Mouse (Mus musculus) lung, embryonic 14.5 days (tissue): Measurements from ENCODE around the gene Lrp1. TPM values are rescaled to one million over a fixed set of nuclear protein-coding genes. Genes with fewer than 3 reads are reported as not detected.

Experiments
- ATAC-seq: fragments of 200-750 bp; cut with Nextera tagmentation; 2 replicates; pipeline ENCODE4 v1.8.0; 2017; ENCODE audit warnings: mild to moderate bottlenecking, moderate TSS enrichment, moderate library complexity; ENCODE audit not compliant: insufficient read depth
- DNase-seq: peaks from one replicate; pipeline ENCODE4 v3.0.0-alpha.2; 2015
- H3K27ac ChIP-seq: fragments of 300-500 bp; sonication (generic); 2 replicates; pipeline ENCODE4 v1.5.1; 2014; ENCODE audit warnings: low read depth, mild to moderate bottlenecking, moderate library complexity
- H3K27me3 ChIP-seq: fragments of 300-500 bp; sonication (generic); 2 replicates; pipeline ENCODE4 v1.6.1; 2014; ENCODE audit warnings: low read length, control low read depth; ENCODE audit not compliant: insufficient read depth
- H3K36me3 ChIP-seq: fragments of 300-500 bp; sonication (generic); 2 replicates; pipeline ENCODE4 v1.6.1; 2014; ENCODE audit warnings: control low read depth; ENCODE audit not compliant: insufficient read depth
- H3K4me1 ChIP-seq: fragments of 300-500 bp; sonication (generic); 2 replicates; pipeline ENCODE4 v1.6.1; 2014; ENCODE audit warnings: antibody characterized with exemption, control low read depth; ENCODE audit not compliant: insufficient read depth
- H3K4me2 ChIP-seq: fragments of 300-500 bp; sonication (generic); 2 replicates; pipeline ENCODE4 v1.6.1; 2014; ENCODE audit warnings: mild to moderate bottlenecking
- H3K4me3 ChIP-seq: fragments of 300-500 bp; sonication (generic); 2 replicates; pipeline ENCODE4 v1.5.1; 2014; ENCODE audit warnings: low read depth, low read length
- H3K9ac ChIP-seq: fragments of 300-500 bp; sonication (generic); 2 replicates; pipeline ENCODE4 v1.6.1; 2014
- H3K9me3 ChIP-seq: fragments of 300-500 bp; sonication (generic); 2 replicates; pipeline ENCODE4 v1.6.1; 2016; ENCODE audit warnings: low read depth, low read length, control low read depth
- CTCF ChIP-seq: IDR thresholded peaks from 2 replicates; pipeline ENCODE4 v1.5.1; 2016; ENCODE audit warnings: antibody characterized with exemption, low read depth
- WGBS: fragments of 180-500 bp; shearing (Covaris S2); extraction: QIAGEN DNeasy Blood & Tissue Kit; methylation state at CpG from one replicate; pipeline ENCODE4 v1.1.7; 2014; 5-methylcytosine and 5-hydroxymethylcytosine counted together
- polyA plus RNA-seq: library from polyadenylated mRNA; unstranded; fragments of >200 nt; fragmentation: Nextera tagmentation; extraction: Ambion mirVana; gene quantifications from 2 replicates; pipeline ENCODE4 v1.2.1, GENCODE M21; 2014

The Lrp1 gene
- polyA plus RNA-seq, 1 experiment from 2014 or later: 68.7 TPM

- TF ChIP-seq CTCF: no peak
- Histone ChIP-seq H3K4me3 (no peak overlapping the region), H3K27me3 (no peaks in the 10 kb centered on the region), H3K4me1 (peaks cover 3% of the 10 kb centered on the region; the same call in 1 of the 2 replicates), H3K9me3 (no peaks in the 10 kb centered on the region), H3K4me2 (no peak overlapping the region), H3K9ac (no peak overlapping the region), H3K36me3 (peaks cover 66% of the 10 kb centered on the region), H3K27ac (no peak overlapping the region)
- no peak for ATAC-seq
- DNase-seq: no peak
- 92% methylated on average over 28 of the region's 28 CpGs for WGBS
Measured at GRCm38 (mm10) chr10:127566553-127567326, 54.2 kb downstream of the Lrp1 start.

- Histone ChIP-seq H3K9me3 (no peaks in the 10 kb centered on the region), H3K4me2 (0 out of 2 replicates have a peak overlapping the region, but pooled peaks have one; percentile 2), H3K36me3 (peaks cover 73% of the 10 kb centered on the region), H3K27ac (peak overlapping the region; percentile 40), H3K27me3 (no peaks in the 10 kb centered on the region), H3K9ac (no peak overlapping the region), H3K4me3 (no peak overlapping the region), H3K4me1 (peaks cover 3% of the 10 kb centered on the region; the same call in 1 of the 2 replicates)
- 23% methylated on average over 13 of the region's 13 CpGs for WGBS
- no peak for TF ChIP-seq CTCF
- peak; percentile 82 for DNase-seq
- ATAC-seq: peak; percentile 88
Measured at GRCm38 (mm10) chr10:127564301-127564700, 56.6 kb downstream of the Lrp1 start.

GRCm38 (mm10) chr10:127563840-127564239, 57.1 kb downstream of the Lrp1 start:
- H3K9ac ChIP-seq: no peak overlapping the region; the same call in 1 of the 2 replicates
- no peak for TF ChIP-seq CTCF
- 0 out of 2 replicates have a peak overlapping the region, but pooled peaks have one; percentile 2 for H3K4me2 ChIP-seq
- 28% methylated on average over 8 of the region's 8 CpGs for WGBS
- no peaks in the 10 kb centered on the region for H3K9me3 ChIP-seq
- H3K27ac ChIP-seq: peak overlapping the region; percentile 40
- peaks cover 3% of the 10 kb centered on the region; the same call in 1 of the 2 replicates for H3K4me1 ChIP-seq
- H3K36me3 ChIP-seq: peaks cover 73% of the 10 kb centered on the region
- DNase-seq: peak; percentile 37
- H3K27me3 ChIP-seq: no peaks in the 10 kb centered on the region
- peak; percentile 45 for ATAC-seq
- no peak overlapping the region for H3K4me3 ChIP-seq

GRCm38 (mm10) chr10:127561145-127561544, 59.8 kb downstream of the Lrp1 start:
- Histone ChIP-seq H3K4me3 (no peak overlapping the region), H3K27ac (no peak overlapping the region), H3K4me1 (peaks cover 3% of the 10 kb centered on the region; the same call in 1 of the 2 replicates), H3K4me2 (no peak overlapping the region), H3K9ac (no peak overlapping the region), H3K36me3 (peaks cover 76% of the 10 kb centered on the region), H3K9me3 (no peaks in the 10 kb centered on the region), H3K27me3 (no peaks in the 10 kb centered on the region)
- ATAC-seq (no peak), DNase-seq (no peak)
- TF ChIP-seq CTCF: peak; percentile 54

- 87% methylated on average over 13 of the region's 13 CpGs for WGBS
- no peak overlapping the region for H3K9ac ChIP-seq
- peaks cover 93% of the 10 kb centered on the region for H3K36me3 ChIP-seq
- no peak overlapping the region for H3K4me2 ChIP-seq
- ATAC-seq (no peak), DNase-seq (no peak)
- H3K27me3 ChIP-seq: no peaks in the 10 kb centered on the region
- peak; percentile 40 for TF ChIP-seq CTCF
- H3K4me1 ChIP-seq: no peaks in the 10 kb centered on the region
- no peak overlapping the region for H3K27ac ChIP-seq
- H3K4me3 ChIP-seq: no peak overlapping the region
- no peaks in the 10 kb centered on the region for H3K9me3 ChIP-seq
Measured at GRCm38 (mm10) chr10:127557397-127557796, 63.6 kb downstream of the Lrp1 start.

GRCm38 (mm10) chr10:127555703-127556102, 65.2 kb downstream of the Lrp1 start:
- Histone ChIP-seq H3K9me3 (no peaks in the 10 kb centered on the region), H3K27ac (no peak overlapping the region), H3K4me1 (no peaks in the 10 kb centered on the region), H3K4me2 (no peak overlapping the region), H3K9ac (no peak overlapping the region), H3K36me3 (peaks cover 97% of the 10 kb centered on the region), H3K4me3 (no peak overlapping the region), H3K27me3 (no peaks in the 10 kb centered on the region)
- DNase-seq: peak; percentile 25
- TF ChIP-seq CTCF: peak; percentile 72
- ATAC-seq: no peak
- WGBS: 71% methylated on average over 18 of the region's 18 CpGs

- H3K9ac ChIP-seq: no peak overlapping the region
- H3K4me3 ChIP-seq: no peak overlapping the region
- H3K9me3 ChIP-seq: no peaks in the 10 kb centered on the region
- H3K27ac ChIP-seq: no peak overlapping the region
- H3K4me2 ChIP-seq: no peak overlapping the region
- TF ChIP-seq CTCF: no peak
- no peaks in the 10 kb centered on the region for H3K27me3 ChIP-seq
- no peak for ATAC-seq
- no peaks in the 10 kb centered on the region for H3K4me1 ChIP-seq
- DNase-seq: no peak
- peaks cover 98% of the 10 kb centered on the region for H3K36me3 ChIP-seq
- 84% methylated on average over 17 of the region's 17 CpGs for WGBS
Measured at GRCm38 (mm10) chr10:127549892-127550291, 71.1 kb downstream of the Lrp1 start.
